Mouse (Mus musculus) erythroblast, adult 5-6 weeks (primary cell): ENCODE measurements around the gene Zfp646. TPM values are rescaled to one million over a fixed set of nuclear protein-coding genes. Genes with fewer than 3 reads are reported as not detected.
A peak's percentile ranks its signal among the peaks of the same experiment; 100 is the strongest.

Experiments
- ATAC-seq: replicated peaks from 2 replicates; pipeline ENCODE4 v1.8.0; 2016; ENCODE audit warnings: moderate number of reproducible peaks, mild to moderate bottlenecking, moderate TSS enrichment, inconsistent platforms; ENCODE audit not compliant: poor library complexity, low FRiP score, severe bottlenecking
- total RNA-seq, 2 experiments: library from RNA; stranded (forward) in 1 of 2; stranded (reverse) in 1 of 2; fragments of 150-400 nt in 1 of 2; fragments of 200-764, 138-1000 nt in 1 of 2; gene quantifications; 2 replicates each; pipeline versions ENCODE4 v1.2.3 to v1.2.4; 2015 to 2017; ENCODE audit warnings: low replicate concordance in 2 of 2

Zfp646 gene
- total RNA-seq, 2 experiments from 2014 or later: 11.1 to 15.4 TPM

DNA sequence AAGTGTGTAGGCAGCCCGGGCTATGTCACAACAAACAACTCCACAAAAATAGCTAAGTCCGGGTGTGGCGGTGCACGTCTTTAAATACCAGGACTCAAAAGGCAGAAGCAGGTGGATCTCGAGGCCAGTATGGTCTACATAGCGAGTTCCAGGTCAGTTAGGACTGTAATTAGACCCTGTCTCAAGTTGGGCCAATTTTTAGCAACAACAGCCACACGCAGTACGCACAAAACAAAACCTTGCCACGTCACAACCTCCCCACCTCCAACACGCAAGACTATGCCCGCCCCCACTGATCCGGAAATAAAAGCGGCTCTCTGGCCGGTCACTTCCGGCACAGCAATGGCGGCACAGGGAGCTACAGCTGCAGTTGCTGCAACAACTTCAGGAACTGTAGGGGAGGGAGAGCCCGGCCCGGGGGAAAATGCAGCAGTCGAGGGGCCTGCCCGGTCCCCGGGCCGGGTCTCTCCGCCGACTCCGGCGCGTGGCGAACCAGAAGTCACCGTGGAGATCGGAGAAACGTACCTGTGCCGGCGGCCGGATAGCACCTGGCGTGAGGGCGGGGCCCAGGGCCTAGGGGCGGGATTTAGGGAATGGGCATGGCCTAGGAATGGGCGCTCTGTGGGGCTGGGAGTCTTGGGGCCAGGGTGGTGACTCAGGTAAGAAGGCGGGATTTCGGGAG lies 36.3 kb downstream of the Zfp646 start, which contains the start of gene Kat8:
Kat8 (plus strand) TSS at position 327 of the 682 bp plus-strand sequence.
- peak; percentile 98 for ATAC-seq

DNA sequence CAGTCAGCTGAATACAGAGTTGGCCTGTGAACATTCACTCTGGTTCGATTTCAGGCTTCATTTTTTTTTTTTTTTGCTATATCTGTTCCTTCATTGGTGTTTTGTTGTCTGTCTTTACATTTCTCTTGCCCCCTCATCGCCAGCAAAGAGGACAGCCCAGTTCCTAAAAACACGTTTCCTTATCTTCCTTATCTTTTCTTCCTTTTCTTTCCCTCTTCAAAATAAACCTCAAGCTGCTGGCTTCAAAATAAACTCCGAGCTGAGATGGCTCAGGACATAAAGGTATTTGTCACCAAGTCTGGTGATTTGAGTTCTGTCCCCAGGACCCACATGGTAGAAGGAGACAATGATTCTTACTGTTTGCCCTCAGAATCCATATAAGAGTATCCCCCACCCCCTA lies 36.9 kb downstream of the Zfp646 start:
- no peak for ATAC-seq

DNA sequence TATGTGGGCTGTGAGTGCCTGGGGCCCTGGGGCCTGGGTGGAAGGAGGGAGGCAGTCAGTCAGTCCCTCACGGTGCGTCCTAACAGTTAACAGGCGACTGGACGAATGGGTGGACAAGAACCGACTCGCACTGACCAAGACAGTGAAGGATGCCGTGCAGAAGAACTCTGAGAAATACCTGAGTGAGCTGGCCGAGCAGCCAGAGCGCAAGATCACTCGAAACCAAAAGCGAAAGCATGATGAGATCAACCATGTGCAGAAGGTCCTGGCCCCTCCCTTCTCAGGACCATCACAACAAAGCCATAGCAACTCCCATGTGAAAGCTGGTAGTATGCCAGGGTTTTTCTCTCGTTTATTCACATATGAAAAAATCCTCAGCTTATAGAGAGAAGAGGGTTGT lies 39.3 kb downstream of the Zfp646 start:
- ATAC-seq: no peak

DNA sequence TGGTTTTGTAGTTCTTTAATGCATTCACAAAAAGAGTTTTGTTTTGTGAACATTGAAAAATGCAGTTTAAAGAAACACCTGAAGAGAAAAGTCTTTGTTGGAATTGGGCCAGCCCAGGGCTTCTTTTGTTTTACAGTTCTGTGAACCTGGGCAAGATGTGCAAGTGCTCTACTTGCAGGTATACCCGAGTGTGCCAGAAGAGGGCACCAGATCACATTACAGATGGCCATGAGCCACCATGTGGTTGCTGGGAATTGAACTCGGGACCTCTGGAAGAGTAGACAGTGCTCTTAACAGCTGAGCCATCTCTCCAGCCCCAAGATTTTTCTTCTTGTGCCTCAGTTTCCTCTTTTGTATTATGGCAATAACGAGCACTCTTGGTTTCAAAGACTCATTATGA lies 42.2 kb downstream of the Zfp646 start:
- ATAC-seq: 0 out of 2 replicates have a peak, but pooled peaks have one; percentile 48

GRCm38 (mm10) chr7:127919290-127919689 lies 43.3 kb downstream of the Zfp646 start:
- ATAC-seq: no peak

DNA sequence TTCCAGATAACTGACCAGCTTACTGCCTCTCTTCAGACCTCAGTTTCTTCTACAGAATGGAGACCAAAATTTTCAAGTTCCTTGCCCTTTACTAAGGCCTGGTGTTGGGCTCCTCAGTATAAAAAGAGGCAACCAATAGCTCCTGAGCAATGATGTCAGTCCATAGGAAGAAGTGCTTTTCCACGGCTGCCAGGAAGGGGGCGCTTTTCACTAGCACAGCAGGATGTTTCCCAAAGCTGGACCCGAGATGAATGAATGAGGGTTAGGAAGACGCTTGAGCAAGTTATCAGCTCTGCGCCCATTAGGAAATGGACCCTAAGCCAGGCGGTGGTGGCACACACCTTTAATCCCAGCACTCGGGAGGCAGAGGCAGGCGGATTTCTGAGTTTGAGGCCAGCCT lies 45.5 kb downstream of the Zfp646 start:
- no peak for ATAC-seq

GRCm38 (mm10) chr7:127922451-127923275 lies 46.6 kb downstream of the Zfp646 start:
- no peak for ATAC-seq

GRCm38 (mm10) chr7:127923714-127924113 lies 47.7 kb downstream of the Zfp646 start:
- ATAC-seq: no peak

- no peak for ATAC-seq
Observed at GRCm38 (mm10) chr7:127925252-127925651, 49.2 kb downstream of the Zfp646 start.

DNA sequence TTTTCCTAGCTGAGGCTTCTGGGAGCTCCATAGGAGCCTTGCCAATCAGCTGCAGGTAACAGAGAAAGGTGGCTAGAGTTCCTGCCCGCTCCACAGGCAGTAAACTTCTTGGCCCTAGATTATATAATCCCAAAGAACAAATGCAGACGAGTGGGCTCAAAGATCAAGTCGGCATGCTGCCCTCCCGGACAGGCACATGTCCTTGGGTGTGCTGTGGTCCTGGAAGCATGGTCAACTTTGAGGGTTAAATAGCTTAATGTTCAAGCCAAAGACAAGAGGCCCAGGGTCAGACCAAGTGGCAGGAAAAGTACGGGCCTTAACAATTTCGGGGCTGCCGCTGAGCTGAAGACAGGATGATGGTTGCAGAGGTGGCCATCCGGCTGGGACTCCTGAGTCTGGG lies 50.0 kb downstream of the Zfp646 start:
- no peak for ATAC-seq

DNA sequence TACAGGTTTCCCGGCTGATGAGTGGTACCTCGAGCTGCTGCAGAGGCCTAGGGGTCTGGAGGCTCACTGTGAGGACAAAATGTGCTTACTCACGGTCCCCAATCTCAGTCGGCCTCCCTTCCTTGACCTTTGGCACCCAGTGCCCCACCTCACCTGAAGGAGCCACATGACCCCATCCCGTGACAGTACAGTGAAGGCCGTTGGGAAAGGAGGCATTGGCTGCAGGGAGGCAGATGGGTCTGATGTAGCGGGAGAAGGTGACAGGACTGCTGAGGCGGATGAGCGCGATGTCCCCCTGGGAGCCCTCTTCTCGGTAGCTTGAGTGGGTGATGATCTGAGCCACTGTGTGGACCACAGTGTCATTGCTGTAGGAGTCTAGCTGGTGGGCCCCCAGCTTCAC lies 50.8 kb downstream of the Zfp646 start:
- ATAC-seq: no peak

DNA sequence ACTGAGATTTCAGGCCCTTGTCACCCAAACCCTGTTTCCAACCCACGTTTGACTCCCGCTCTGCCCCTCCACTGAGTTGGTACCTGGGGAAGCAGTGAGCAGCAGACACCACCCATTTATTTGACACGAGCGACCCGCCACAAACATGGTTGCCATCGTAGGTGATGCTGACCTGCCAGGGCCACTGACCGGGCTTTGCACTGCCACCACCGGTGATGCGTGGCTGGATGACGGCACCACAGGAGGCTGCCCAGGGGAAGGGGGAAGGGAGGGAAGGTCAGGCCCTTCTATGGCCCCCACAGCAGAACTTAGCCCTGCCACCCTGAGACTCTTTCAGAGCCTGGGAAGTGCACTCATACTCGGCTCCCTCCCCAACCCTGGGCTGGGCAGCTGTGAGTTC lies 51.7 kb downstream of the Zfp646 start:
- no peak for ATAC-seq

DNA sequence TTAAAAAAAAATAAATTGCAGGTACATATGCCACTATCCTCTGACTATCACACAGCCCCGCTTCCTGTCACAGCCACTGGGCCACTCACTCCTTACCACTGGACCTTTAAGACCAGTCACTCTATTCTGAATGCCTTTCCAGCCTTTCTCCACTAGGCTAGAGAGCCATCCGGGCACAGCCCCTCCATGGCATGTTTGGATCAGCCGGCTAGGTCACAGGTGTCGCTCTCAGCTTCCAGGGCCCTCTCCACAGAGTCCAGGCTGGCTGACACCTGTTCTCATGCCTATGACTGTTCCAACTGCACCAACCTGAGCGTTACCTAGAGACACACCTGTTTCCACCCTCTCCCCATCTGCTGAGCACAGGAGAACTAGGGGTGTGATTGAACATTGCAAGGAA lies 52.6 kb downstream of the Zfp646 start:
- no peak for ATAC-seq

DNA sequence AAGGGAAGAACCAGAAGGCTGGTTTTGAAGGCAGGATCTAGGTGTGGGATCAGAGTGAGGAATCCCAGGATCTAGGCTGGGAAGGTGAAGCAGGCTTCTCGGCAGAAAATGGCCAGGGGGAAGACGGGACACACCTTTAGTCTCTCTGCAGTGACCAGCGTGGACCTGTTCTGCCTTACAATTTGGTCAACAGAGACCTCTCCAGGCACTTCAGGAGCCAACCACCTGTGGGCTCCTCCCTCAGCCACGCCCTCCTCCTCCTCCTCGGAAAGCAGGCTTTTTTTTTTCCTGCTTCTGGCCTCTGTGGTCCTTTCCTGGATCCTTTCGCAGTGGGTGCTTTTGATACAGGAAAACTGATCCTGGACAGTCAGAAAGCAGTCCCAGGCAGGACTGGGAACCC lies 53.9 kb downstream of the Zfp646 start, which contains the start of gene Prss8:
Prss8 (minus strand) TSS at position 182 of the 400 bp plus-strand sequence.
- ATAC-seq: no peak

DNA sequence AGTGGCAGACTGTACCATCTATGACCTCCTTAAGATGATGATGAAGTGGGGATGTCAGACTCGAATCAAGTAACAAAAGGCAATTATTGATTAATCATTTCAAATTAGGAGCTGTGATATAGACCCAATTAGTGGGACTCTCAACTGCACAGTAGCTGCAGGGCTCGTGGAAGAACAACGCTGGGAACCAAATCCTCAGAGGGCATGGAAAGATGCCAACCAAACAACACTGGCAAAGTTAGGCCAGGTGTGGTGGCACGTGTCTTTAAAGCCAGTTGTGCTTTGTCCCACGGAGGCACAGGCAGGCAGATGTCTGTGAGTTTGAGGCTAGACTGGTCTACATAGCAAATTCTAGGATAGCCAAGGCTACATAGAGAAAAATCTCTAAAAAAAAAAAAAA lies 54.6 kb downstream of the Zfp646 start:
- no peak for ATAC-seq

- ATAC-seq: no peak
Observed at GRCm38 (mm10) chr7:127931351-127932135, 55.5 kb downstream of the Zfp646 start.

GRCm38 (mm10) chr7:127932273-127933031 lies 56.4 kb downstream of the Zfp646 start:
- ATAC-seq: no peak

DNA sequence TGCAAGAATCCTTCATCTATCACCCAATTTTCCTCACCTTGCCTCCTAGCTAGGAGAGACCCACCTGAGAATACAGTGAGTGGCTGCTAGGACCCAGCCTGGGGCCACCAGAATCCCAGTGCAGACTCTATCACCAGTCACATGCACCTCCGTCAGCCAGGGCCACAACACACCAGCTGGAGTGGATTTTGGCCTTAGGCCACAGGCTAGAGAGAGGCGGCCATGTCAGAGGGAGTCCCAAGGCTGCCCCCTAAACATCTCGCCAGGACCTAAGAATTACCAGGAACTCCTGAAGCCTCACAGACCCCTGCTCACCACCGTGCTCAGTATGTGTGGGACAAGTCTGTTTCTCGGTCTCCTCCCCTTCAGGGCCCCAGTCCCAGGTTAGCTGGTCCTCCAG lies 58.1 kb downstream of the Zfp646 start:
- ATAC-seq: no peak

GRCm38 (mm10) chr7:127935028-127935722 lies 59.2 kb downstream of the Zfp646 start:
- ATAC-seq: peak; percentile 98
